In genomic region chr7:31126211-31126751, GRCm38 (mm10) we compare ENCODE assay signal across 7 mouse cellular contexts. TPM values are rescaled to one million over a fixed set of nuclear protein-coding genes. Genes with fewer than 3 reads are reported as not detected.
DNase-seq lines count a peak whose midpoint lies in the region; ATAC-seq and TF ChIP-seq lines count a peak whose summit lies in the region.

No protein-coding gene starts in this region.

- DNase-seq in lung, embryonic 14.5 days = no peak
- no peak for DNase-seq in lung, postnatal 10 days
- DNase-seq in cerebellum, postnatal 36 days = peak; percentile 49 to 51
- DNase-seq in gastrocnemius, postnatal 25 days = peak; percentile 83
- no peak for DNase-seq in liver, embryonic 13.5 days
- no peak for DNase-seq in urinary bladder, postnatal 36 days (ENCODE audit: low spot score in 2 of 2)

- 1% methylated on average over 50 of the region's 53 CpGs for whole genome bisulfite sequencing in lung, embryonic 14.5 days
- 2% methylated on average over 53 of the region's 53 CpGs for WGBS in liver, embryonic 13.5 days (ENCODE audit: insufficient replicate concordance)
- 3% methylated on average over 53 of the region's 53 CpGs for WGBS in small intestine, adult 2 months

- H3K4me2 ChIP-seq in lung, embryonic 14.5 days = peak overlapping the region; percentile 96
- peak overlapping the region; percentile 71 for H3K4me2 ChIP-seq in liver, embryonic 13.5 days

- TF ChIP-seq CTCF in lung, embryonic 14.5 days (IDR thresholded peaks at IDR 0.05; ENCODE audit: low read depth) = no peak
- no peak for TF ChIP-seq CTCF in small intestine, adult 2 months (IDR thresholded peaks at IDR 0.05; ENCODE audit: extremely low read depth, insufficient read length, insufficient replicate concordance, low read depth, low read length)

- no peak for TF ChIP-seq POLR2A in small intestine, adult 2 months (IDR thresholded peaks at IDR 0.05; ENCODE audit: low read depth, low read length)

- no peak overlapping the region for H3K27ac ChIP-seq in lung, embryonic 14.5 days (ENCODE audit: low read depth)
- no peak overlapping the region for H3K27ac ChIP-seq in liver, embryonic 13.5 days
- no peak overlapping the region for H3K27ac ChIP-seq in small intestine, adult 2 months (ENCODE audit: insufficient read depth, low read depth, low read length)

- peaks cover 30% of the 10 kb centered on the region for H3K36me3 ChIP-seq in lung, embryonic 14.5 days (ENCODE audit: insufficient read depth)
- H3K36me3 ChIP-seq in liver, embryonic 13.5 days = peaks cover 20% of the 10 kb centered on the region
- no peaks in the 10 kb centered on the region for H3K36me3 ChIP-seq in small intestine, adult 2 months (ENCODE audit: control insufficient read depth, insufficient read depth, low read length)

- peak overlapping the region; percentile 52 for H3K9ac ChIP-seq in lung, embryonic 14.5 days
- H3K9ac ChIP-seq in liver, embryonic 13.5 days = peak overlapping the region; percentile 33; the same call in 1 of the 2 replicates

- peak; percentile 6; the same call in 1 of the 2 replicates for ATAC-seq in lung, embryonic 14.5 days (ENCODE audit: insufficient read depth)
- no peak for ATAC-seq in liver, embryonic 13.5 days (ENCODE audit: low read depth)

- H3K9me3 ChIP-seq in lung, embryonic 14.5 days (ENCODE audit: low read depth, low read length) = no peaks in the 10 kb centered on the region
- H3K9me3 ChIP-seq in liver, embryonic 13.5 days (replicated peaks) = no peaks in the 10 kb centered on the region

- H3K4me1 ChIP-seq in lung, embryonic 14.5 days (ENCODE audit: insufficient read depth) = no peaks in the 10 kb centered on the region
- H3K4me1 ChIP-seq in liver, embryonic 13.5 days (replicated peaks) = peaks cover 11% of the 10 kb centered on the region
- peaks cover 4% of the 10 kb centered on the region; the same call in 1 of the 2 replicates for H3K4me1 ChIP-seq in small intestine, adult 2 months (ENCODE audit: control insufficient read depth, insufficient read depth, insufficient read length, low read length)

- H3K27me3 ChIP-seq in lung, embryonic 14.5 days (ENCODE audit: insufficient read depth, low read length) = peaks cover 27% of the 10 kb centered on the region
- H3K27me3 ChIP-seq in liver, embryonic 13.5 days = peaks cover 45% of the 10 kb centered on the region
- H3K27me3 ChIP-seq in small intestine, adult 2 months (ENCODE audit: control insufficient read depth, insufficient read depth, low read length) = peaks cover 18% of the 10 kb centered on the region

- H3K4me3 ChIP-seq in lung, embryonic 14.5 days (ENCODE audit: low read depth, low read length) = peak overlapping the region; percentile 56
- H3K4me3 ChIP-seq in liver, embryonic 13.5 days (replicated peaks) = peak overlapping the region; percentile 57
- H3K4me3 ChIP-seq in small intestine, adult 2 months (ENCODE audit: low read depth, low read length) = peak overlapping the region; percentile 68

RNA-seq across cellular contexts. Expression of gene Scn1b, which starts 0.5 kb away (rescaled TPM):
- polyA plus RNA-seq in lung, embryonic 14.5 days (2014; fragmentation: Nextera tagmentation; extraction: Ambion mirVana) = 0.93 and 1.3 TPM in 2 replicates
- 100 to 1,000 TPM; 787 to 821 TPM for total RNA-seq in gastrocnemius, postnatal 25 days (2021)
- polyA plus RNA-seq in liver, embryonic 13.5 days (2015; fragmentation: Nextera tagmentation; extraction: Ambion mirVana) = 0.42 and 0.60 TPM in 2 replicates
- polyA plus RNA-seq in small intestine, adult 2 months (2012; rRNA removed) = 11.1 and 19.6 TPM in 2 replicates

RNA-seq across cellular contexts. Expression of gene Hpn, which starts 11.2 kb away (rescaled TPM):
- polyA plus RNA-seq in lung, embryonic 14.5 days (2014; fragmentation: Nextera tagmentation; extraction: Ambion mirVana) = 9.9 and 10.8 TPM in 2 replicates
- 10 to 100 TPM; 15.5 to 17.3 TPM for total RNA-seq in gastrocnemius, postnatal 25 days (2021)
- 45.7 and 45.8 TPM in 2 replicates for polyA plus RNA-seq in liver, embryonic 13.5 days (2015; fragmentation: Nextera tagmentation; extraction: Ambion mirVana)
- 4.2 and 27.5 TPM in 2 replicates for polyA plus RNA-seq in small intestine, adult 2 months (2012; rRNA removed)

RNA-seq across cellular contexts. Expression of gene Gramd1a, which starts 29.4 kb away (rescaled TPM):
- 56.7 and 67.2 TPM in 2 replicates for polyA plus RNA-seq in lung, embryonic 14.5 days (2014; fragmentation: Nextera tagmentation; extraction: Ambion mirVana)
- 10 to 100 TPM; 40.5 to 41.2 TPM for total RNA-seq in gastrocnemius, postnatal 25 days (2021)
- polyA plus RNA-seq in liver, embryonic 13.5 days (2015; fragmentation: Nextera tagmentation; extraction: Ambion mirVana) = 9.3 and 10.7 TPM in 2 replicates
- polyA plus RNA-seq in small intestine, adult 2 months (2012; rRNA removed) = 56.4 and 64.9 TPM in 2 replicates

RNA-seq across cellular contexts. Expression of gene Fxyd3, which starts 49.8 kb away (rescaled TPM):
- polyA plus RNA-seq in lung, embryonic 14.5 days (2014; fragmentation: Nextera tagmentation; extraction: Ambion mirVana) = 30.7 and 34.0 TPM in 2 replicates
- total RNA-seq in gastrocnemius, postnatal 25 days (2021) = 1 to 10 TPM; 1.7 to 3.2 TPM
- 0.52 and 1.1 TPM in 2 replicates for polyA plus RNA-seq in liver, embryonic 13.5 days (2015; fragmentation: Nextera tagmentation; extraction: Ambion mirVana)
- polyA plus RNA-seq in small intestine, adult 2 months (2012; rRNA removed) = 22.7 and 60.7 TPM in 2 replicates

Comparison
In these comparisons a context has a peak if more than half of its experiments do, and no peak if none do; other contexts are left out.
1. DNase-seq: peak in cerebellum, postnatal 36 days (2 of 2) and gastrocnemius, postnatal 25 days (single experiment); none in lung, embryonic 14.5 days (single experiment), lung, postnatal 10 days (single experiment), liver, embryonic 13.5 days (single experiment) and urinary bladder, postnatal 36 days (0 of 2).
2. Peak in every context shown above with its lines, with median percentiles within 50 percentile points of each other: H3K4me3 ChIP-seq.